Mouse (Mus musculus): ENCODE data around the gene Rab3d. TPM values are rescaled to one million over a fixed set of nuclear protein-coding genes. Genes with fewer than 3 reads are reported as not detected.
A peak's percentile ranks its signal among the peaks of the same experiment; 100 is the strongest.

Rab3d gene
- polyA plus RNA-seq, 1 experiment from 2014 or later, result 7.5 TPM

DNA sequence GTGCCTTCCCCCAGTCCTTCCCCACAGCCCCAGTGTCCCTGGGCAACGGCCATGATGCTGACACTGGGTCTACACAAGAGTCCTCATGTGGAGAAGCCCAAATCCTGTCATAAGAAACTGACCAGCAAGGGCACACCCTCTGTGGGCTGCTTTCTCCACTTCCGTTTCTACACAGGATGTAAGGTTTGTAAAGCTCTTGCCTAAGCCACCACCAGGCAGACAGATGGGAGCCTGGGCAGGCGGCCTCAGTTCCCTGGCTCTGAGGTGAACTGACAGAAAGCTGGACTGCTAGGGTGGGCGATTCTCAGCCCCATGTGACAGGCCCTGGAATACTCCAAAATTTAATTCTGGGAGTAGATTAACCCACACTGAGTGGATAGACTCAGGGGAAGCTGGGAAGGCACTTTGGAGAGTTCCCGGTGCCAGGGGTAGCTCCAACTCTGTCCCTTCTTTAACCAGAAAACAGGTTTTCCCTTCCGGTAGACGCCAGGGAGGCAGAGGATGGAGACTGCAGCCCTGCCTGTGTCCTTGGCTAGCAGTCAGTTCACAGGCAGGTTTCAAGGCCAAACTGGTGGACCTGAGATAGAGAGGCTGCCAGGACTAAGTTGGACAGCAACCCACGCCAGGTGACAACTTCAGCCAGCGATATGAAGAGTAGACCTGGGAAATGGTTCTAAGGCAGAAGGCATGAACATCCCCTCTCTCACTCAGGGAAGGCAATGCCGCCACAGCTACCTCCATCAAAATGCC lies 8.3 kb downstream of the Rab3d start:
- Histone ChIP-seq H3K4me2 (ENCODE audit: low read depth, low read length, severe bottlenecking) (no peak overlapping the region), H3K27me3 (ENCODE audit: control insufficient read depth, insufficient read depth, low read length) (no peaks in the 10 kb centered on the region), H3K9me3 (ENCODE audit: control insufficient read depth, low read length) (no peaks in the 10 kb centered on the region), H3K4me3 (ENCODE audit: low read depth, low read length) (no peak overlapping the region), H3K27ac (ENCODE audit: low read depth, low read length) (no peak overlapping the region), H3K9ac (ENCODE audit: low read length) (no peak overlapping the region), H3K36me3 (ENCODE audit: control insufficient read depth, insufficient read depth, low read length) (no peaks in the 10 kb centered on the region), H3K4me1 (replicated peaks; ENCODE audit: control insufficient read depth, insufficient read depth, low read length) (no peaks in the 10 kb centered on the region)
- WGBS, result 82% methylated on average over 10 of the region's 10 CpGs
- ATAC-seq (replicated peaks; ENCODE audit: low FRiP score) (no peak), DNase-seq (ENCODE audit: low spot score) (no peak)

DNA sequence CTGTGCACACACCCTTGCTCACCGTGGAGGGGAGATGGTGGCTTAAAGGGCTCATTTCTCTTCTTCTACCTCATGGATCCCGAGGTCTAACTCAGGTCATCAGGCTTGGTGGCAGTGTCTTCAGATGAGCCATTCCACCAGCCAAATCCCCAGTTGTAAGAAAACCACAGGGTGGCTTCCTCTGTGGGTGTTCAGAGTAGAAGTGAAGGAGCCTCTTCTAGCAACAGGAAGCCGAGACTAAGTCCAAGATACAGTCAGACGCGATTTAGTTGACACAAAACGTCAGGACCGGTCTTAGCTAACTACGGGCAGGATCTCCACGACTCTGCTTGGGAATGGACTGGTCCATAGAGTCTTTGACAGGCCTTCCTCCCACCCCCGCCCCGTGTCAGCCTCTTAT lies 9.8 kb downstream of the Rab3d start:
- H3K4me3 ChIP-seq (ENCODE audit: low read depth, low read length), result no peak overlapping the region
- no peaks in the 10 kb centered on the region for H3K36me3 ChIP-seq (ENCODE audit: control insufficient read depth, insufficient read depth, low read length)
- 86% methylated on average over 11 of the region's 11 CpGs for WGBS
- H3K4me2 ChIP-seq (ENCODE audit: low read depth, low read length, severe bottlenecking), result no peak overlapping the region
- H3K9me3 ChIP-seq (ENCODE audit: control insufficient read depth, low read length), result no peaks in the 10 kb centered on the region
- ATAC-seq (replicated peaks; ENCODE audit: low FRiP score) (no peak), DNase-seq (ENCODE audit: low spot score) (no peak)
- H3K27ac ChIP-seq (ENCODE audit: low read depth, low read length), result no peak overlapping the region
- no peaks in the 10 kb centered on the region for H3K4me1 ChIP-seq (replicated peaks; ENCODE audit: control insufficient read depth, insufficient read depth, low read length)
- H3K9ac ChIP-seq (ENCODE audit: low read length), result no peak overlapping the region
- H3K27me3 ChIP-seq (ENCODE audit: control insufficient read depth, insufficient read depth, low read length), result no peaks in the 10 kb centered on the region

DNA sequence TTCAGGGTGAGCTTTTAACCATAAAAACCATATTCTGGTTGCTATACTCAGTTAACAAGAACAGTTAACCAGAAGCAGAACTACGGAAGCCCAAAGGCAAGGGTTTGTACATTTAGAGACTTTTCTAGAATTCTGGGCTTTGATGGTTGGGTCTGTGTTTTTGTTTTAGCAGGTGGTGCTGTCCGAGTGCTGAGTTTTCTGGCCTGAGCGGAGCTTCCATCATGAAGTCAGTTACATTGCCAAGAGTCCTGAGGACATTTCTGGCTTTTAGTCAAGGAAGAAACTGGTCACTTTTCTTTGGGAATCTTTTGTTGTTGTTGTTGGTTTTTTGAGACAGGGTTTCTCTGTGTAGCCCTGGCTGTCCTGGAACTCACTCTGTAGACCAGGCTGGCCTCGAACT lies 14.0 kb downstream of the Rab3d start:
- H3K4me3 ChIP-seq (ENCODE audit: low read depth, low read length), result no peak overlapping the region
- no peaks in the 10 kb centered on the region for H3K9me3 ChIP-seq (ENCODE audit: control insufficient read depth, low read length)
- no peak overlapping the region for H3K27ac ChIP-seq (ENCODE audit: low read depth, low read length)
- no peak overlapping the region for H3K4me2 ChIP-seq (ENCODE audit: low read depth, low read length, severe bottlenecking)
- no peaks in the 10 kb centered on the region for H3K4me1 ChIP-seq (replicated peaks; ENCODE audit: control insufficient read depth, insufficient read depth, low read length)
- ATAC-seq (replicated peaks; ENCODE audit: low FRiP score) (no peak), DNase-seq (ENCODE audit: low spot score) (no peak)
- H3K27me3 ChIP-seq (ENCODE audit: control insufficient read depth, insufficient read depth, low read length), result no peaks in the 10 kb centered on the region
- WGBS, result 87% methylated on average over 4 of the region's 4 CpGs
- H3K36me3 ChIP-seq (ENCODE audit: control insufficient read depth, insufficient read depth, low read length), result no peaks in the 10 kb centered on the region
- H3K9ac ChIP-seq (ENCODE audit: low read length), result no peak overlapping the region

DNA sequence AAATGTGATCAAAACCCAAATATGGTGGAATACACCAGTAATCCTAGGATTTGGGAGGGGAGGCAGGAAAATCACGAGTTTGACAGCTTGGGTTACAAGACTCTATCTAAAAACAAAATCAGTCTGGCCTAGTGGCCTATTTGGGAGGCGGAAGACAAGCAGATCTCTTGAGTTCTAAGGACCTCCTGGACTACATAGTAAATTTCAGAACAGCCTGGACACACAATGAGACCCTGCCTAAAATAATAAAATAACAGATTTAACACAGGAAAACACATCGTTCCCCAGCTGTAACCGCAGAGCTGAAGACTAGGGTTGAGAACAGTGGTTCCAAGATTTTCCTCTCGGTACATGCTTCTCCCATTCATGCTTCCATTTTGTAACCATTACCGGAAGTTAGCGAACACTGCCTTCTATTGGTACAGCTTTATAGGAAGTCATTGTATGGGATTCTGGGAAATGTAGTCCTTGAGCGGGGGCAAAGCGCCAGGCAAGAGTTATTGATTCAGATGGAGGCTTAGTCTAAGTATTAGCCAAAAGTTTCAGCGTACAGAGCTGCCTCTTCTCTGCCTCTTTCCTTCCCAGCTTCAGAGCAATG lies 16.7 kb downstream of the Rab3d start:
- DNase-seq (ENCODE audit: low spot score) (no peak), ATAC-seq (replicated peaks; ENCODE audit: low FRiP score) (peak; percentile 84)
- Histone ChIP-seq H3K27me3 (ENCODE audit: control insufficient read depth, insufficient read depth, low read length) (no peaks in the 10 kb centered on the region), H3K27ac (ENCODE audit: low read depth, low read length) (no peak overlapping the region), H3K9ac (ENCODE audit: low read length) (peak overlapping the region; percentile 32; the same call in 1 of the 2 replicates), H3K9me3 (ENCODE audit: control insufficient read depth, low read length) (no peaks in the 10 kb centered on the region), H3K36me3 (ENCODE audit: control insufficient read depth, insufficient read depth, low read length) (no peaks in the 10 kb centered on the region), H3K4me1 (replicated peaks; ENCODE audit: control insufficient read depth, insufficient read depth, low read length) (no peaks in the 10 kb centered on the region), H3K4me3 (ENCODE audit: low read depth, low read length) (peak overlapping the region; percentile 36), H3K4me2 (ENCODE audit: low read depth, low read length, severe bottlenecking) (peak overlapping the region; percentile 53)
- 20% methylated on average over 10 of the region's 10 CpGs for WGBS

DNA sequence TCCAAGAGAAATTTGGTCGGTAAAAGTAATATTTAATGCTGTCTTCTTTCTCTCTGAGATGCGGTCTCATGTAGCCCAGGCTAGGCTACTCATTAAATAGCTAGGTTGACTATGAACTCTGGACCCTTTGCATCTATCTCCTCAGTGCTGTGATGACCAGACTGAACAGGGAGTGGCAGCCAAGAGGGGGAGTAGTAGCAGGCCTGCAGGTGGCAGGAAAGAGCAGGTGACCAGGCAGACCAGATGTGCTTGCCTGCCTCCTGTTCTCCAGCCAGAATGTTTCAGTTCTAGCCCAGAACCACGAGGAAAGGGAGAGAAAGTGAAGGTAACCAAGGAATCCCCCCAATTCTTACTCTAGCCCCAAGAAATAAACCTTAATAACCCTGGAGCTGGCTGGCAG lies 28.8 kb downstream of the Rab3d start:
- Histone ChIP-seq H3K4me1 (replicated peaks; ENCODE audit: control insufficient read depth, insufficient read depth, low read length) (no peaks in the 10 kb centered on the region), H3K4me3 (ENCODE audit: low read depth, low read length) (no peak overlapping the region), H3K9ac (ENCODE audit: low read length) (no peak overlapping the region), H3K27me3 (ENCODE audit: control insufficient read depth, insufficient read depth, low read length) (no peaks in the 10 kb centered on the region), H3K9me3 (ENCODE audit: control insufficient read depth, low read length) (no peaks in the 10 kb centered on the region), H3K27ac (ENCODE audit: low read depth, low read length) (no peak overlapping the region), H3K36me3 (ENCODE audit: control insufficient read depth, insufficient read depth, low read length) (no peaks in the 10 kb centered on the region), H3K4me2 (ENCODE audit: low read depth, low read length, severe bottlenecking) (no peak overlapping the region)
- no peak for DNase-seq (ENCODE audit: low spot score)
- no peak for ATAC-seq (replicated peaks; ENCODE audit: low FRiP score)
- 68% methylated on average over 3 of the region's 3 CpGs for WGBS

DNA sequence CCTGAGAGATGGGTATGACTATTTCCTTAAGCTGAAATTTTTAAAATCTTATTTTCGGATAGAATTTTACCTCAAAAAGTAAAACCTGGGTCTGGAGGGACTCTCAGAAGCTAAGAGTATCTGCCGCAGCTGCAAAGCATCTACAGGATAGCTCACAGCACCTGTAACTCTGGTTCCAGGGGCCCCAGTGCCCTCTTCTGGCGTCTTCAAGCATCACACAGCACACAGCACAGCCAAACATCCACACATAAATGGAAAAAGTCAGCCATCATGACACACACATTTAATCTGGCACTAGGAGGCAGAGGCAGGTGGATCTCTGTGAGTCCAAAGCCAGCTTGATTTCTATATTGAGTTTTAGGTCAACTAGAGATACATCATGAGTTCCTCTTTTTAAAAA lies 41.4 kb downstream of the Rab3d start:
- 66% methylated on average over 3 of the region's 3 CpGs for WGBS
- H3K4me3 ChIP-seq (ENCODE audit: low read depth, low read length), result no peak overlapping the region
- no peak overlapping the region for H3K27ac ChIP-seq (ENCODE audit: low read depth, low read length)
- H3K9me3 ChIP-seq (ENCODE audit: control insufficient read depth, low read length), result no peaks in the 10 kb centered on the region
- H3K27me3 ChIP-seq (ENCODE audit: control insufficient read depth, insufficient read depth, low read length), result no peaks in the 10 kb centered on the region
- DNase-seq (ENCODE audit: low spot score) (no peak), ATAC-seq (replicated peaks; ENCODE audit: low FRiP score) (no peak)
- no peaks in the 10 kb centered on the region for H3K36me3 ChIP-seq (ENCODE audit: control insufficient read depth, insufficient read depth, low read length)
- H3K9ac ChIP-seq (ENCODE audit: low read length), result no peak overlapping the region
- no peaks in the 10 kb centered on the region for H3K4me1 ChIP-seq (replicated peaks; ENCODE audit: control insufficient read depth, insufficient read depth, low read length)
- no peak overlapping the region for H3K4me2 ChIP-seq (ENCODE audit: low read depth, low read length, severe bottlenecking)

DNA sequence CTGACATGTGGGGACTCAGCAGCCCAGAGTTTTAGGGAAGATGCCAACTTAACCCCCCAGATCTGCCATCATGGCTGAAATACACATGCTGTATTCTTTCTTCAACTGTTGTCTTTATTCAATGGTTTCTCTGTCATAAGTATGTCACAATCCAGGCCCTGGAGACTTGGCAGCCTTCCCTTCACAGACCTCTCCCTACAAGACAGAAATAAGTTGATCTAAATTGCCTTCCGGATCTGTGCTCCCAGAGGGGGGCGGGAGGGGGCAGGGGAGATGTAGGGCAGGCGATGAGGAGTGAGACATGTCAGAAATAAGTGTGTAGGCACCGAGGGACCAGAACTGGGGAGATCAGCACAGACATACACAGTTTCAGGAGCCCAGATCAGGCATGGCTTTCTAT lies 45.8 kb downstream of the Rab3d start:
- Histone ChIP-seq H3K27me3 (ENCODE audit: control insufficient read depth, insufficient read depth, low read length) (no peaks in the 10 kb centered on the region), H3K9me3 (ENCODE audit: control insufficient read depth, low read length) (no peaks in the 10 kb centered on the region), H3K4me3 (ENCODE audit: low read depth, low read length) (no peak overlapping the region), H3K36me3 (ENCODE audit: control insufficient read depth, insufficient read depth, low read length) (no peaks in the 10 kb centered on the region), H3K4me2 (ENCODE audit: low read depth, low read length, severe bottlenecking) (no peak overlapping the region), H3K4me1 (replicated peaks; ENCODE audit: control insufficient read depth, insufficient read depth, low read length) (no peaks in the 10 kb centered on the region), H3K9ac (ENCODE audit: low read length) (no peak overlapping the region), H3K27ac (ENCODE audit: low read depth, low read length) (no peak overlapping the region)
- no peak for ATAC-seq (replicated peaks; ENCODE audit: low FRiP score)
- no peak for DNase-seq (ENCODE audit: low spot score)
- WGBS, result 70% methylated on average over 4 of the region's 4 CpGs

DNA sequence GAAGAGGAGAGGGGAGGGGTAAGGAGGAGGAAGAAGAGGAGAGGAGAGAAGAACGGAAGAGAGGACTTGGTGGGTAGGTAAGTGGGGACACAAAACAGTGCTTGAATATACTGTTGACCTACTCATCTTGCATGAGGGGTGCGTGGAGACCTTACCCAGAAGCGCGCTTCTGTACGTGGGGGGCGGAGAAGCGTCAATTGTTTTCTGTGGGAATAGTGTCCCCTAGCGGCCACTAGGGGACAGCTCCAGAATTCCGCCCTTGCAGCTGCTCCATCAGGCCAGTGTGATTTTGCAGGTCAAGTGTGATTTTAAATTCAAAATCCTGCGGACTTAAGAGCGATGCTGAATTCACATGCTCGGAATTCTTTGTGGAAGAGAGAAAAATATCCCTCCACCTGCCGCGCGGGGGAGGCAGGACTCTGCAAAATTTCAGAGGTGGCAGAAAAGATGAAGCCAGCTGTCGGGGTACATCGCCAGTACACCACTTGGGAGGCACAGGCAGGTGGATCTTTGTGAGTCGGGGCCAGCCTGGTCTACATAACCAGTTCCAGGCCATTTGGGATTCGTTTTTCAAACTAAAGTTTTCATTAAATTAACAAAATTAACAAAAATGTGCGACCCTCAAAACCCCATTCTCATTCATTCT lies 47.0 kb downstream of the Rab3d start:
- H3K4me2 ChIP-seq (ENCODE audit: low read depth, low read length, severe bottlenecking), result 0 out of 2 replicates have a peak overlapping the region, but pooled peaks have one; percentile 11
- H3K9ac ChIP-seq (ENCODE audit: low read length), result no peak overlapping the region
- no peak overlapping the region for H3K27ac ChIP-seq (ENCODE audit: low read depth, low read length)
- DNase-seq (ENCODE audit: low spot score) (peak; percentile 63), ATAC-seq (replicated peaks; ENCODE audit: low FRiP score) (no peak)
- H3K27me3 ChIP-seq (ENCODE audit: control insufficient read depth, insufficient read depth, low read length), result no peaks in the 10 kb centered on the region
- no peaks in the 10 kb centered on the region for H3K36me3 ChIP-seq (ENCODE audit: control insufficient read depth, insufficient read depth, low read length)
- 16% methylated on average over 20 of the region's 20 CpGs for WGBS
- H3K9me3 ChIP-seq (ENCODE audit: control insufficient read depth, low read length), result no peaks in the 10 kb centered on the region
- no peaks in the 10 kb centered on the region for H3K4me1 ChIP-seq (replicated peaks; ENCODE audit: control insufficient read depth, insufficient read depth, low read length)
- H3K4me3 ChIP-seq (ENCODE audit: low read depth, low read length), result no peak overlapping the region

Measured in forebrain, embryonic 11.5 days (tissue).